Mouse (Mus musculus) effector memory CD4-positive, alpha-beta T cell, adult 5 months (primary cell): ENCODE data around the gene Gm14410. TPM values are rescaled to one million over a fixed set of nuclear protein-coding genes. Genes with fewer than 3 reads are reported as not detected.

ENCODE experiments used
- polyA plus RNA-seq: library from polyadenylated mRNA; unstranded; fragments of 100-300 nt; shearing (Covaris generic); gene quantifications from one replicate; pipeline ENCODE4 v1.2.1, GENCODE M21; 2017

Gene Gm14410
- polyA plus RNA-seq: 4.5 TPM

GRCm38 (mm10) chr2:177206341-177206740 is at the start of gene Gm14410:
Gene Gm14410, minus strand, starts transcription at chr2:177206421.

Other genes starting within 250 kb of the Gm14410 start
- 1.1 TPM for gene Gm14419, start 205.5 kb downstream of the Gm14410 start, polyA plus RNA-seq
- gene Gm14401, start 132.1 kb downstream of the Gm14410 start, polyA plus RNA-seq: not detected
- gene Gm14409, start 60.6 kb upstream of the Gm14410 start, polyA plus RNA-seq: not detected
- not detected for gene Gm14412, start 117.9 kb upstream of the Gm14410 start, polyA plus RNA-seq
- gene Gm14418, start 191.9 kb upstream of the Gm14410 start, polyA plus RNA-seq: not detected